Mouse (Mus musculus): ENCODE data around the gene Itga8. TPM values are rescaled to one million over a fixed set of nuclear protein-coding genes. Genes with fewer than 3 reads are reported as not detected.
A peak's percentile ranks its signal among the peaks of the same experiment; 100 is the strongest.

Gene Itga8
- total RNA-seq, 1 experiment from 2014 or later = 0.35 TPM

DNA sequence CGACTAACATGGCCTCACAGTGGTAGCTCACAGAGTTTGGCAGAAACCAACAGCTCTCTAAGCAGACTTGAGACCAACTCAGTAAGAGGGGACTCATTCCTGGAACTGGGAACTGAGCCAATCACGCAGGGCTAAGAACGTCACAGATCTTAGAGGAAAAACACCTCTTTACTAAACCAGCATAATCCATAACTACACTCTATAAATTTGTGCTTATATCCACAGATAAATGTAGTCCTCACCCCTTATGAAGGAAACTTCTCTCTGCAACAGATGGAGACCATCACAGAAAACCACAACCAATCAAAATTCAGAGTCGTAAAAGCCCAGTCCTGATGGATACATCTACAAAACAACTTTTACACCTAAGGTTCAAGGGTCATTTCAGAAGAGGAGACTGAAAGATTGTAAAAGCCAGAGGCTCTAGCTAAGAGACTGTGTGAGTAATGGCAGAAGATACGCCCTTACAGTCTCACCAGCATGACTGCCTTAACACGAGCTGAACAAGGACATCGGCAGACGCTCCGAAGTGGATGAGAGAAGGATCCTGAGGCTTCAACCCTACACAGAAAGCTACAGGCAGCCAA, 3.4 kb upstream of the Itga8 start:
- ATAC-seq (replicated peaks in 1 of 2; ENCODE audit: insufficient read depth in 1 of 2, low FRiP score in 2 of 2, low TSS enrichment in 1 of 2, low read depth in 1 of 2, poor library complexity in 2 of 2, severe bottlenecking in 2 of 2) = no peak

DNA sequence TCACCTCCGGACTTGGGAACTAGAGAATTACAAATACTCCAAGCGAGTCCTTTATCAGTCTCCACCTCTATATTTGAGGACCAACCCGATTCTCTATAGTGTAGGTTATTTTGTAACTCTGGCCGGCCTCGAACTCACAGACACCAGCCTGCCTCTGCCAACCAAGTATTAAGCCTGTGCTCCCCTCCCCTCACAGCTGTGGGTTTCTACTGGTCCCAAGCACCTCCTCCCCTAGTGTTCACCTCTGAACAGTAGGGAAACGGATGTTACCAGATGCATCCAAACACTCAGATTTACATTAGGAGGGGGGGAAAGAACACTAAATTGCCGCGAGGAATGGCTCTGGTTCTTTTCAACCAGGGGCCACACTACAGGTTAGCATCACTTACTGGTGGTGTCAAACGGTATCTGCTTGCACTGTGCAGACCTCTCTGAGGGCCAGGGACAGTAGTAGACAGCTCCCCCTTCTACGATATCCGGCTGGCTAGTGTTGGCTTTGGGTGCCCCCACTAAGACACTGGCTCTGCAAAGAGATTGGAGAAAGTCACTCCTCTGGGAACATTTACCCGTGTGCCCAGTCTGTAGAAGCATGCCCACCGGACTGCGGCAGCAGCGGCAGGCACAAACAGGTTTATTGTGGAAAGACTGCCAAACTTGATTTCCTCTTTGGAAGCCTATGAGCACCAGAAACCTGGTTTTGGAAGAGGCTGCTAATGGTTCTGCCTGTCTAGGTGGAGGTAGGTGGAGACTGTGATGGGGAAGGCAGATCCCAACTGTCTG, 1.1 kb downstream of the Itga8 start:
- ATAC-seq (replicated peaks in 1 of 2; ENCODE audit: insufficient read depth in 1 of 2, low FRiP score in 2 of 2, low TSS enrichment in 1 of 2, low read depth in 1 of 2, poor library complexity in 2 of 2, severe bottlenecking in 2 of 2) = no peak

- ATAC-seq (replicated peaks in 1 of 2; ENCODE audit: insufficient read depth in 1 of 2, low FRiP score in 2 of 2, low TSS enrichment in 1 of 2, low read depth in 1 of 2, poor library complexity in 2 of 2, severe bottlenecking in 2 of 2) = no peak
Measured at GRCm38 (mm10) chr2:12297287-12297686, 4.4 kb downstream of the Itga8 start.

GRCm38 (mm10) chr2:12295150-12295549, 6.6 kb downstream of the Itga8 start:
- no peak for ATAC-seq (replicated peaks in 1 of 2; ENCODE audit: insufficient read depth in 1 of 2, low FRiP score in 2 of 2, low TSS enrichment in 1 of 2, low read depth in 1 of 2, poor library complexity in 2 of 2, severe bottlenecking in 2 of 2)

DNA sequence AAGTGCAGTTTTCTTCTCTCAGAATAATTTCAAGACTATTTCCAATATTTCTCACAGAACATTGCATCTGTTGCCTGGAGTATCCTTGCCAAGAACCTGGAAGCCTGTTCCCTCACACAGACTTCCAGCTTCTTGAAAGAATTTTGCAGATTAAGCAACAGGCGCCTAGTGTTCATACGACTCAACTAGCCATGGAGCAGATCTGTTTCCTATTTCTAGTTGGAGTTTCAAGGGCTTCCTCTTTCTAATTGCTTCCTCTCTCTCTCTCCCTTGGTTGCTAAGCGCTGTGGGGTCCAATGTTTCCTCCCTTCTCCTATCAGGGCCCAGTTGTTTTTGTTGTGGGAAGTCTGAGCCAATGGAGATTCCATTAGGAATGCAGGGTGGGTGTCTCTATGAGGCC, 7.7 kb downstream of the Itga8 start:
- peak; percentile 93 to 95 for ATAC-seq (replicated peaks in 1 of 2; ENCODE audit: insufficient read depth in 1 of 2, low FRiP score in 2 of 2, low TSS enrichment in 1 of 2, low read depth in 1 of 2, poor library complexity in 2 of 2, severe bottlenecking in 2 of 2)

DNA sequence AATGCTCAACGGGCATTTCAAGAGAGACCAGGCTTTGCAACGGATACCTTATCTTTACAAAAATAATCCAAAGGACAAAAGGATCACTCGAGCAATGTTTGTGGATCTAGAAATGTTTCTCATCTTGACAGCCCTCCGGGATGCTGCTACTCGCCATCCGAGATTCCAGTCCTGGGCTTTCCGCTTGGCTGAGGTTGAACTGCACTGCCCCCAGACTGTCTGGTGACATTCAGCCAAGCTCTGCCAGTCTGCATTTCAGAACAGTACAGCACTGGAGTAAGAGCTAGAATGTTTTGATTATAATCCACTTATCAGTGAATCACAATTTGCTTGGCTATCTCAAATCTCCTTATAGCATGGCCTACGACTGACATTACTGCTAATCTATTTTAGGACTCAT, 8.3 kb downstream of the Itga8 start:
- no peak for ATAC-seq (replicated peaks in 1 of 2; ENCODE audit: insufficient read depth in 1 of 2, low FRiP score in 2 of 2, low TSS enrichment in 1 of 2, low read depth in 1 of 2, poor library complexity in 2 of 2, severe bottlenecking in 2 of 2)

GRCm38 (mm10) chr2:12292023-12292820, 9.5 kb downstream of the Itga8 start:
- peak in 1 of 2 experiments; percentile 41; a peak in 2 of 4 replicates for ATAC-seq (replicated peaks in 1 of 2; ENCODE audit: insufficient read depth in 1 of 2, low FRiP score in 2 of 2, low TSS enrichment in 1 of 2, low read depth in 1 of 2, poor library complexity in 2 of 2, severe bottlenecking in 2 of 2)

GRCm38 (mm10) chr2:12290235-12290634, 11.5 kb downstream of the Itga8 start:
- no peak for ATAC-seq (replicated peaks in 1 of 2; ENCODE audit: insufficient read depth in 1 of 2, low FRiP score in 2 of 2, low TSS enrichment in 1 of 2, low read depth in 1 of 2, poor library complexity in 2 of 2, severe bottlenecking in 2 of 2)

- ATAC-seq (replicated peaks in 1 of 2; ENCODE audit: insufficient read depth in 1 of 2, low FRiP score in 2 of 2, low TSS enrichment in 1 of 2, low read depth in 1 of 2, poor library complexity in 2 of 2, severe bottlenecking in 2 of 2) = no peak
Measured at GRCm38 (mm10) chr2:12287831-12288230, 13.9 kb downstream of the Itga8 start.

DNA sequence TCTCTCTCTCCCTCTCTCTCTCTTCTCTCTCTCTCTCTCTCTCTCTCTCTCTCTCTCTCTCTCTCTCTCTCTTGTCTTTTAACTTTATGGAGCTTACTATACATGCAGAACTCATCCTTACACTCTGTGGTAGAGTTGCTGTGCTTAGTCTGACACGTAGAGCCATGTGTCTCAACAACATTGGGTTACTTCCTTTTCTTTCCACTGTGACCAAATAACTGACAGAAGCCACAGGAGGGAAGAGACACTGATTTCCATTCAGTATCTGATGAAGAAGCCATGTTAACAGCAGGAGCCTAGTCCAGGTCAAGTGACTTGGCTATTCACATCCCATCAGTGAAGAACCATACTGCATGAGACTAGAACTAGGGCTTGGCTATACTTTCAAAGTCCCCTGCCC, 21.1 kb downstream of the Itga8 start:
- ATAC-seq (replicated peaks in 1 of 2; ENCODE audit: insufficient read depth in 1 of 2, low FRiP score in 2 of 2, low TSS enrichment in 1 of 2, low read depth in 1 of 2, poor library complexity in 2 of 2, severe bottlenecking in 2 of 2) = peak; percentile 42 to 45; a peak in 2 of 4 replicates

DNA sequence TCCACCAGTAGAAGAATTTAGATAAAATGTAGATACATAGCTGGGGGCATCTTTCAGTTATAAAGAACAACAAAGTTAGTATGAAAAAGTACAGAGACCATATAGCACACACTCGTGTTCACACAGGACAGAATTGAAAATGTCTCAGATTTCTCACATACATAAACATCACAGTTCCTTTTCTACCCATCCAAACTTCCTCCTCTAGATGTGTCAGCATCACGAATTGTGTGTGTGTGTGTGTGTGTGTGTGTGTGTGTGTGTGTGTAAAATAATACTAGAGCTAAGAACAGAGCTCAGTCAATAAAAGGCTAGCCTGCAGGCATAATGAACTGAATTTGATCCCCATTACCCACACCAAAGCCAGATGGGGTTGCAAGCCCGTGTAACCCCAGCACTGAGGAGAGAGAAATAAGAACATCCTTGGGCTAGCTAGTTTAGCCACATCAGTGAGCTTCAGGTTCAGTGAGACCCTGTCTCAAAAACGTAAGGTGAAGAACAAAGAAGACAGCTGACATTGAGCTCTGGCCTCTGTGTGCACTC, 22.6 kb downstream of the Itga8 start:
- ATAC-seq (replicated peaks in 1 of 2; ENCODE audit: insufficient read depth in 1 of 2, low FRiP score in 2 of 2, low TSS enrichment in 1 of 2, low read depth in 1 of 2, poor library complexity in 2 of 2, severe bottlenecking in 2 of 2) = no peak

- no peak for ATAC-seq (replicated peaks in 1 of 2; ENCODE audit: insufficient read depth in 1 of 2, low FRiP score in 2 of 2, low TSS enrichment in 1 of 2, low read depth in 1 of 2, poor library complexity in 2 of 2, severe bottlenecking in 2 of 2)
Measured at GRCm38 (mm10) chr2:12256635-12257317, 44.9 kb downstream of the Itga8 start.

DNA sequence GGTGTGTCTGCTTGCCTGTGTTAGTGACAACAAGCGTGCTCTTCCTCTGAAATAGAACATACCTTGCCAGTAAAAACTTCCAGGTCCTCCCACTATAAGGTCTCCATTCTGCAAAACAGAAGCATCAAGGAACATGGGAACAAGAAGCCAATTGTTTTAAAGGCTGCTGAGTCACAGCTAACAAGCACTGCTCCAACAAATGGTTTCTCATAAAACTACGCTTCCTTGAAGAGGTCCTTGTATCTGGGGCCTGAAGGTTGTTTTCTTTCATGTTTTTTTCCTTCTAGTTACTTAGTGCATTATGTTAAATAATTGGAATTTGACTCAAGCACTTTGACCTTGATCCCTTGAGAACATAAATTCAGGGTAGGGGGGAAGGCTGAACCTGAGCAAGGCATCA, 45.8 kb downstream of the Itga8 start:
- ATAC-seq (replicated peaks in 1 of 2; ENCODE audit: insufficient read depth in 1 of 2, low FRiP score in 2 of 2, low TSS enrichment in 1 of 2, low read depth in 1 of 2, poor library complexity in 2 of 2, severe bottlenecking in 2 of 2) = no peak

- ATAC-seq (replicated peaks in 1 of 2; ENCODE audit: insufficient read depth in 1 of 2, low FRiP score in 2 of 2, low TSS enrichment in 1 of 2, low read depth in 1 of 2, poor library complexity in 2 of 2, severe bottlenecking in 2 of 2) = no peak
Measured at GRCm38 (mm10) chr2:12235345-12235744, 66.4 kb downstream of the Itga8 start.

DNA sequence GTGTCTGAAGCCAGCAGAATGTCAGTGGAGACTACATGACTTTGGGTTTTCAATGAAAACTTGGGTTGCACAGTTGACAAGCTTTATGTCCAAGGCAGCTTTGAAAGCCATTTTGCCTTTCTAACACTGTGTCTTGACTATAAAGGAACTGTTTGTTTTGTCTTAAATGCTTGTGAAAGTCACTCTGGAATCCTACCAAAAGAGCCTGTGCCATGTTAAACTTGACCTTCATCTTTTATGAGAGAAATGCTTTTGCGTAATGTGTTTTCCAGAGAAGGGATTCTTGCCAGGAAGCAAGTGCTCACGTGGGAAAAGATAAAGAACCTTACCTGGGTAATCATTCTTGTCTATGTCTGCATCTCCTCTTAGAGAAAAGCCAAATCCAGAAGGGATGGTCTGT, 72.0 kb downstream of the Itga8 start:
- no peak for ATAC-seq (replicated peaks in 1 of 2; ENCODE audit: insufficient read depth in 1 of 2, low FRiP score in 2 of 2, low TSS enrichment in 1 of 2, low read depth in 1 of 2, poor library complexity in 2 of 2, severe bottlenecking in 2 of 2)

- peak; percentile 74 to 96 for ATAC-seq (replicated peaks in 1 of 2; ENCODE audit: insufficient read depth in 1 of 2, low FRiP score in 2 of 2, low TSS enrichment in 1 of 2, low read depth in 1 of 2, poor library complexity in 2 of 2, severe bottlenecking in 2 of 2)
Measured at GRCm38 (mm10) chr2:12228335-12228734, 73.4 kb downstream of the Itga8 start.

DNA sequence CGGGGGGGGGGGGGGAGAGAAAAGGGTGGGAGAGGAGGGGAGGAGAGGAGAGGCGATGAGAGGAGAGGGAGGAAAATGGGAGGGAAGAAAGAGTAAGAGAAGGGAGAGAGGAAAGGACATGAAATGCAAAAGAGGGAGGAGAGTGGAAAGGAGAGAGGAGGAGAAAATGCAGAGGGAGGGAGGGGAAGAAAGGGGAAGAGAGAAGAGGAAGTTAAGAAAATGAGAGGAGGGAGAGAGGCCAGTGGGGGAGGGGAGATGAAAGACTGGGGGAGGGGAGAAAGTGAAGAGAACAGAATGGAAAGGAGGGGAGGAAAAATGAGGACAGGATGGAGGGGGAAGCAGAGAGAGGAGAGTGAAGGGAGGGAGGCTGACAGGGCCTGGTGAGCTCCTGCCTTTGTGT, 74.5 kb downstream of the Itga8 start:
- peak in 1 of 2 experiments; percentile 30; a peak in 2 of 4 replicates for ATAC-seq (replicated peaks in 1 of 2; ENCODE audit: insufficient read depth in 1 of 2, low FRiP score in 2 of 2, low TSS enrichment in 1 of 2, low read depth in 1 of 2, poor library complexity in 2 of 2, severe bottlenecking in 2 of 2)
